ENCODE assay signal across 13 mouse cellular contexts in genomic region chr3:123142298-123142697, GRCm38 (mm10).
"Had no signal": no experiment of that assay in that cellular context is flagged by ENCODE, and none has a peak within 500 bp of the region (broad histone marks: within the 10 kb centered on the region; RNA-seq: fewer than 3 reads in every experiment).

No protein-coding gene starts in this region.

- H3K4me2 ChIP-seq: liver, embryonic 13.5 days; midbrain, embryonic 11.5 days had no signal

- H3K4me3 ChIP-seq: left cerebral cortex, adult 2 months; liver, embryonic 13.5 days had no signal

- DNase-seq: kidney, postnatal 10 days; kidney, postnatal 36 days; layer of hippocampus, postnatal 36 days; liver, embryonic 13.5 days; lung, adult 2 months; lung, postnatal 14 days; lung, postnatal 4 days; midbrain, embryonic 14.5 days; thymus, adult 2 months; thymus, postnatal 14 days; thymus, postnatal 4 days had no signal

- H3K36me3 ChIP-seq: liver, embryonic 13.5 days had no signal

- H3K4me1 ChIP-seq: liver, embryonic 13.5 days had no signal

- H3K27me3 ChIP-seq: liver, embryonic 13.5 days had no signal

- H3K27ac ChIP-seq: left cerebral cortex, adult 2 months; liver, embryonic 13.5 days had no signal

- H3K9ac ChIP-seq: liver, embryonic 13.5 days had no signal

- H3K9me3 ChIP-seq: liver, embryonic 13.5 days had no signal
